Mouse (Mus musculus): ENCODE measurements at regions not wholly inside any gene's neighbourhood (a gene's known extent, or its start where the extent isn't known, plus 50 kb on each side); places are given as distances from the start of the nearest gene placed in this dataset.

DNA sequence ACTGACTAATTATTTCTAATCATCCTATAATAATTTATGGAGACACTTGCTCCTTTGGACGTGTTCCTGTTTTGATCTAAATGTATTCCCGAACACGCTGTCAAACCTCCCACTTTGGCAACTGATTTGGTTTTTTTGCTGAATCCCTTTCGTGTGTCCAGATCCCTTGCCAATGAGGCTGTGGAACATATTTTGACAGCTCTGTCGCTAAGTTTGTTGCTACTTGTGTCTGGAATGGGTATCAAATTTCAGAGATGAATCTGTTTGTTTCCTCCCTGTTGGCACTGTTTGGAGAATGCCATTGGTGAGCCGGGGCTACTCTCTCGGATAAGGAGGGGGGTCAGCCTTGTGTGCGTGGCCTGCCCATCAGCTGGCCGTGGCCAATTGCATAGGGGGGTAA is 277.2 kb upstream of the Tshz3 start:
- peak; percentile 45 to 69 for DNase-seq (ENCODE audit: low spot score in 2 of 2)

DNA sequence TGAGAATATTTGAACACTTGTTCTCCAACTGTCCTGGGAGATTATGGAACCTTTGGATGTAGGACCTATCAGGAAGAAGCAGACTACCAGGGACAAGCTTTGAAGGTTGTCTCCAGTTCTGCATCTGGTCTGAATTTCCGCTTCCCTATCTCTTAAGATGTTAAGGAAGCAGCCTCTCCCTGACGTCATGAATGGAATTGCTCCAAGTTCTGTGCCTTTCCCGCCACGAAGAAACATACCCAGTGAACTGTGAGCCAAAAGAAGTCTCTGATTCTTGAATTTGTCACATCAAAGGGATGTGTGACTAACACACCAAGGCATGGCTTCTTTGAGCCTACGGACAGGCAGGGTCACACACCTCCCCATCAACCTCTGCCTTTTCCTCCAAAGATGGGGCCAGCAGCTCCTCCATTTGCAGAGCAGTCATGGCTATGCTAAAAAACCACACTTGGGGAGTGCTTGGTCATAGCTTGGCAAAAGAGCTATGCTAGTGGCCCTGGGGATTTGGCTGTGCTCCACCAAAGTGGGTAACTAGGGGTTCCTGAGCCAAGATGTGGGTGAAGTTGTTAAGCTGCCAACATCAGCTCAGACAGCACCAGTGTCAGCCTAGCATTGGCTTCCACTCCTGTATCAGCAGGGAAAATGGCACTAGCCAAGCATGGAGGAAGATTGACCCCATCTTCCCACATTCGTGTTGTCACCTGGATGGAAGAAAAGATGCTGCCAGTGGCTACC is 248.6 kb upstream of the Tshz3 start:
- DNase-seq (ENCODE audit: low spot score in 2 of 2): peak; percentile 57 to 63

DNA sequence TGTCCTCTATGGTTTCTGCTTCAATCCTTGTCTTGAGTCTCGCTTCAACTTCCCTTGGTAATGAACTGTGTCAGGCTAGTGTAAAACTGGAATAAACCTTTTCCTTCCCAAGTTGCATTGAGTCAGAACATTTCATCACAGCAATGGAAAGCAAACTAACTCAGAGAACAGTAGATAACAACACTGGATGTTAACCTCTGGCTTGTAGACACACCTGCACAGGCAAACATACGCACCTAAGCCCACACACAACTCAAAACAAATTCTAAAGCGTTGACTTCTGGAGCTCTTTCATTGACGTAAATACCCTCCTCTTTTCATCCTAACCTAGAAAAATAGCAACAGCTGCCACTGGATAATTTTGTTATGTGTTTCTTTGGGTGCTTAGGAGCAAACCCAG is 244.1 kb upstream of the Tshz3 start:
- no peak for DNase-seq (ENCODE audit: low spot score in 2 of 2)

DNA sequence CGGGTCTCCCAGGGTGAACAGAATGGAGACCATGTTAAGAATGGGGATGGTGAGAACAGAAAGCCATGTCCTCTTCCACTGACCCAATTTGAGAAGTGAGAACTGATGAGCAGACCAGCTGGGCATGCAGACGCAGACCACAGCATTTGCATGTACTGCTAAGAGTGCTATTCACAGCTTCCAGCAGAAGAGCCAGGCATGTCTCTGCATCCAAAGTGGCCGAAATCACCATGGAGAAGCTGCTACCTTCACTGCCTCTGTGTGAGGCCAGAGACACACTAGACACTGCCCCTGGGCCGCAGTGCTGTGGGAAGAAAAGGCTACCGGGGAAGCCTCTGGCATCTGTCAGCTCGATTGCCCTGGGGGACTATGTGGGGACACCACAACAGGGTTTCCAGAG is 241.8 kb upstream of the Tshz3 start:
- DNase-seq (ENCODE audit: low spot score in 2 of 2): peak; percentile 46 to 63

DNA sequence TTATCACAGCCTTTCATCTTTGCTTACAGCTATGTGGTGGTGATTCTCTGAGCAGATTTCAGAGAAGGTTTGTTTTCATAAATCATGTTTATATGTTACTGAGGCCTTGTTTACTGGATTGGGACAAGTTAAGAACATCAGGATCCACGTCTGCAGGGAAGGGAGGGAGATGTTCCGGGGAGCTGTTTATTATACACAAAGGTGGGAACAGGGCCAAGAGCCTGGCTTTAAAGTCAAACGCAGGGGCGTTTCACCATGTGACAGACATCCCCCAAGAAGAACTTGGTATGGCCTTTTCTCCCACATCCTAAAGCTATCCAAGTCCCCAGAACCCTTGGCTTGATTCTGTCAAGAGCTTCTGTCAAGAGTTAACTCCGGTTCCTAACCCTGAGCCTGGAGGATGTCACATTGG is 235.5 kb upstream of the Tshz3 start:
- DNase-seq (ENCODE audit: low spot score in 2 of 2): no peak

DNA sequence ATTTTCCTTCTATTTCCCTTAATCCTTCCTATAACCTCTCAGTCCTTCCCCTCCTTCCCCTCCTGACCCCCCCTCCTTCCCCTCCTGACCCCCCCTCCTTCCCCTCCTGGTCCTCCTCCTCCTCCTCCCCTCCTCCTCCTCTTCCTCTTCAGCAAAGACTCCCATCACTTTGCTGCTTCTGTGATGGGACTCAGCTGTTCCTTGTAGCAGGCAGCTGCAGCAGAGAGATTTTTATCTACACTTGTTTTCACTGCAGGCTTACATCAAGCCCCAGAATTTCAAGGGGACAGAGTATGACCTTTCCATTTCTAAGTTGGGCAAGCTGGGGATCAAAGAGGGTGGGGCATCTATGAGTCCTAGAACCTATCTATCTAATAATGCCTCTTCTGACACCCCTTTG is 228.5 kb upstream of the Tshz3 start:
- no peak for DNase-seq (ENCODE audit: low spot score in 2 of 2)

DNA sequence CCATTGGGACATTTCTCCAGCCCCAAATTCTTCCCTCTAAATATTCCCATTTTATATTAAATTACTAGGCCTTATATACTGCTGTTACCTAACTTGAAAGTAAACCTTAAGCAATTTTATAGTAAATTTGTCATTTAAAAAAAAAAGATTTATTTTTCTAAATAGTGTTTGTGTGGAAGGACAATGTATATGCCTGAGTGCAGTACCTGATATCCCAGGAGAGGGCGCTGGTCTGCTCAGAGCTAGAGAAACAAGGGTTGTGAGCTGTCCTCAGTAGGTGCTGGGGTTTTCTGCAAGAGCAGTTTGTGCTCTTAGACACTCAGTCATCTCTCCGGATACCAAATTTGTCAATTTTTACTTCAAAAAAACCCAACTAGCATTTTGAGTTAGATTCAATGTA is 224.4 kb upstream of the Tshz3 start:
- DNase-seq (ENCODE audit: low spot score in 2 of 2): no peak

DNA sequence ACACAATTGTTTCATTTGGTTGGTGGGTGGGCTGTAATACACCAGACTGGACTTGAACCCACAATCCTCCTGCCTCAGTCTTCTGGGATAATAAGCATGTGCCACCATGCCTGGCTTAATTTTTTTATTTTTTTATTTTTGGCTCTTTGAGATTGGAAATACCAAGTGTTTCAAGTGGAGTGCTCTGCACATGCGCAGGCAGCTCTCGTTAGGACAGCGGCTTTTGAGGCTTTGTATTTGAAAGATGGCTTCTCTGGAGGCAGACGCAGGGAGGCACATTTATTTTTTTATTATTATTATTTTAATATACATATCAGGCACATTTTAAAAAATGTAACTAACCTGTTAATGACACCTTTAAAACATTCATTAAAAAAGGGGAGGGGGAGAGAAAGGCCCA is 221.5 kb upstream of the Tshz3 start:
- peak; percentile 33 to 39 for DNase-seq (ENCODE audit: low spot score in 2 of 2)

DNA sequence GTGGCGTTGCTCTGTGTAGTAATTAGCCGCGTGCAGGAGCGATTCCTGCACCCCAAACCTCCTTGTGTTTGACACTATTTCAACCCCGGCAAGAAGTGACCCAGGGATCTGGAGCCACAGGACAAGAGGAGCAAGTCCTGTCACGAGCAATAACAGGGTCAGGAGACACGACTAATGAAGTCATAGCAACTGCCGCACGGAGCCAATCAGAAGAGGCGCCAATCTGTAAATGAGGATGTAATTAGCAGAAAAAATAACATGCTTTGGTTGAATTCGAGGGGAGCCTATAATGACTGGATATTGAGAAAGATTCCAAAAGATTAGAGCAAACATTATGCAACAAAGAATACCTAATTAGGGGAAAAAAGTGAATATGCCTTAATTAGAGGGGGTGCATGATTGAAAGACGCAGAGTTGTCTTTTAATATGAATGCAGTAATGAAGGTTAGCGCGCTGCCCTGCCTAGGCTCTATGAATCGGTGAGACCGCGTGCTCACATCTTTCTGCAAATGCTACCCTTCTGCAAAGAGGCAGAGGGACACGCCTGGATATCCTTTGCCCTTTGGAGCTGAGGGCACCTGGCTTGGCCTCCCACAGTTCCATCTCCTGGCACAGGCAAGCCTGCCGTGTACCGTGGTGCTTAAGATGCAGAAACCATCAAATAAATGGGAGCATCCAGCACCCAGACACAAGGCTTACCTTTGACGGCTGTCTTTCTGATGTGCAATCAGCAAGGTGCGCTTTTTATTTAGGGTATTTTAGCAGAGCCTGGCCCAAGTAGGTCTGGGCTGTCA is 220.9 kb upstream of the Tshz3 start:
- peak; percentile 35 to 39 for DNase-seq (ENCODE audit: low spot score in 2 of 2)

DNA sequence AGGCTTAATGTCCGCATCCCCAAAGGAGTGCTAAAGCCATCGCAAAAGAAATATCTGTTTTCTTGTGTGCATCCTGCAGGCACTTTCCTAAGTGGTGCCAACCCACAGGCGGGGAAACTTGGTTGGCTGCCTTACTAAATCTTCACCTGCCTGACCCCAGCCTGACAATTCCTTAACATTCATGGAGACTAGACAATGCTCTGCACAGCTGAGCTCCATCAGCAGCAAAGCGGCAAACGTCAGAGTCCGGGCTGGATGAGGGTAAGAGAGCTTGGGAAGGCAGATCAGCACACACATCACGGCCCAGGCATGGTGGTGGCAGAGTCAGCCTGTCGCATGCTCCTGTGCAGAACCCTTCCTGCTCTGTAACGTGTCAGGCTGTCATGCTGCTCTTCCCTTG is 209.8 kb upstream of the Tshz3 start:
- DNase-seq (ENCODE audit: low spot score in 2 of 2): no peak

DNA sequence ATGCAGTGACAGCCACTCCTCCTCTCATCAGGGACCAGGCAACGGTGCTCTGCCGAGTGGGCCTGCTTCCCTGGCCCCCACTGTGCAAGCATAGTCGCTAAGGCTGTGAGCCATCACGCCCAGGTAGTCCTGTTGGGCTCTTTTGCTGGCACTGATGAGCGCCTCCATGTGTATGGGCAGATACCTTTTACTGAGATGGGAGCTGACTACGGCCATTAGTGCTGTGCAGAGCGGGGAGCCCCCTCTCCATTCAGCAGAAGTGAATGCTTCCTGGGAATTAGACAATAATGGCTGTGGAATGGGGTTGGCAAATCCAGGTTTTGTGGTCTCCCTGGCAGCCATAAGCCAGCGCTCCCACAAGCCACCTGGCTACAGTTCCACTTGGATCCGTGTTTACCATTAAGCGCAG is 206.7 kb upstream of the Tshz3 start:
- no peak for DNase-seq (ENCODE audit: low spot score in 2 of 2)

DNA sequence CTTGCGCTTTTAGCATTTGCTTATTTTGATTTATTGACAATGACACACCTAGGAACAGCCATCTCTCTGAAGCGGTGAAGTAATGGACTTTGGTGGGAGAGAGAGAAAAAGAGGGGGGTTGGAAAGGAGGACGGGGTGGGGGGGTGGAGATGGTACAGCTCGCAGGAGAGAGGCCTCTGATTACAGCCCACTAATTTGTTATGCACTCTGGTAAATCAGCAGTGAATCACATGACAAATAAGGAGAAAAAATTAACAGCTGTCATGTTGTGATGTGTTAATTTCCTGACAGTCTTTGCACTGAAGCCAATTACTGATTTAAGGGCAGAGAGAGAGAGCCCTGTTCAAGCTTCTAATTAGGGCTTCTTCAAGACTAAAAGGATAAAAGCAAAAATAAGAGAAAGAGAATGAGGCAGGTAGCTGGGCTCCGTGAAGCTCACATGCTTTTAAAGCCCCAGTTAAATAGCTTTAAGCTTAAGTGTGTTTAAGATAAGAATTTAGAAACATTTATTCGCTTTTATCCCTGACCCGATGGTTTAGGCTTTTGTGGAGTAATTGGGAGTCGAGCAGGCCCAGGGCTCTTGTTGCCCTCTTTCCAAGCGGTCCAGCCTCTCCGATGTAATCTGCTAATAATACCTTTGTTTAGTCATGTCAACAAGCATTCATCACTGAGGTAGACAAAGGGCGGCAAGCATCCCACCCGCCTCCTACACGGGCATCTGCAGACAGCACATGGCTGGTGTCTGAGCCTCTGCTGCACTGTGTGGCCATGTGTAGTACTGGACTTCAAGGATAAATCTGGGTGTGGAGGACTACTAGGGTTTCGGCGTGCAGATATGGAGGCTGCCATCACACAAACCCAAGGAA is 193.7 kb upstream of the Tshz3 start:
- no peak for DNase-seq (ENCODE audit: low spot score in 2 of 2)

DNA sequence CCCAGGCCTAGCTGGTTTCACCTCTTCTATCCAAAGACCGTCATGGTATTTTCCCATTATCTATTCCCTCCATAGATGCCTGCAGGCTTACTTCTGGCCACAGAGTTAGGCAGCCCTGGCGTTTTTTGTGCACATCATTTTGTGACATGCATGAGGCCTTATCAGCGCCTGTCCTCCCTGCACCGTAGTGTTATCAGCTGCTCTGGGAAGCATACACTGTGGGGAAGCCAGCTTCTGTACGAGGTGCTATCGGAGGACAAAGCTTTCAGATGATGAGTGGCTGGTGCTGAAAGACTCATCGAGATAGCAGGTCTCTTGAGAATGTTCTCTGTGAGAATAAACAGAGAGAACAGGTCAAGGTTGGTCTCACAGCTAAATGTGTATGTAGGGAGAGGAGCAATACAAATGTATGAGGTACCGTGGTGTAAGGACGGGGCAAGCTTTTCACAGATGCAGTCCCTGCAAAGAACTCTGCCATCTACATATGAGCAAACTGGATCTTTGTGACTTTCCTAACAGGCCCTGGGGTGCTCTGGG is 190.0 kb upstream of the Tshz3 start:
- DNase-seq (ENCODE audit: low spot score in 2 of 2): no peak

DNA sequence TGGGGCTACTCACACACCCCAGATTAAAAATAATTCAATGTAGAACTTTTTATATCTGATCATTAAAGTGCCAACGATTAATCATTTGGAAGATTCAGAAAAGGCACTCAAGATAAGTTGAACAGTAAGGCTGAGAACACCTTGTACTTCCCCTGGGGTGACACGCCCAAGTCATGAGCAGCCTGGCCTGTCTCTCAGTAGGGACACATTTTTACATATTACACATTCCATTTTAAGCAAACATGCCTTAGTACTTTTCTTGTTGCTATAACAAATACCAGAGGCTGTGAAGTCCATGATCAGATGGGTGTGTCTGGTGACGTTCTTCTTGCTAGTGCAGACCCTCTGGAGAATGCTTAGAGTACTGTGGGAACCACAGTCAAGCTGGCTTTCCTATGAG is 184.2 kb upstream of the Tshz3 start:
- DNase-seq (ENCODE audit: low spot score in 2 of 2): no peak

DNA sequence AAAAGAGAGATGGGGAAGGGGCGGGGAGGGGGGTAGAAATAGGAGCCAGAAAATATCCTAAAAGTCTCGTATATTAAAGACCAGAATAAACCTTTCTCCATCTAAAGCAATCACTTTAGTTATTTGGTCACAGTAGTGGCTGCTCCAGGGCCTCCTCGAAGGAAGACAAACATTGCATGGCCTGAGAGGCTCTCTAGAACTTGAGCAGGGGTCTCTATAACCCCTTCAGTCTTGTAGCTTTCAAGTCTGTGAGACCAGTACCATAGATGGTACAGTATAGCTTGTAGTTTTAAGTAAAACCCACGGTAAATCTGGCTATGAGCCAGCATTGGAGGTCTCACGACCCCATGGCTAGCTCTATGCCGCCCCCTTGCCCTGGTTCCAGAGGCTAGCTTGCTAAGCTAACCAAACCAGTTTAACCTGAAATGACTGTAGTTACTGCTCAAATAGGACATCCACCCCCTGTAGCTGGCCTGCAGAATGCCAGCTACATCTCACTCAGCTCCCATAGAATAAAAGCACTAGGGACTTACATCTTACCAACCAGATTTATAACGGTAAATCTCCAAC is 181.7 kb upstream of the Tshz3 start:
- DNase-seq (ENCODE audit: low spot score in 2 of 2): no peak

DNA sequence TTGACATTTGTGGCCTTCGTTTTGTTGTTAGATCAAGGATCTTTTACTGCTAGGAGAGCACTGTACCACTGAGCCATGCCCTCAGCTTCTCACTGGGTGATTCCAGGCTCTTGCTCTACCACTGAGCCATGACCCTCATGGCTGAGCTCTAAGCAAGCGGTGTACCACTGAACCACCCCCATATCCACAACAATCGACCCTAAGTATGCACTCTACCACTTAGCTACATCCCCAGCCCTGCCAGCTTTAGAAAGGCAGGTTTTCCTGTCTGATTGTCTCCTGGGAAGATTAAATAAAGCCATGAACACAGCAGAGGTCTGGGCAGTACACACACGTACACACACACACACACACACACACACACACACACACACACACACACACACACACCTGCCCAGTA is 178.9 kb upstream of the Tshz3 start:
- no peak for DNase-seq (ENCODE audit: low spot score in 2 of 2)

DNA sequence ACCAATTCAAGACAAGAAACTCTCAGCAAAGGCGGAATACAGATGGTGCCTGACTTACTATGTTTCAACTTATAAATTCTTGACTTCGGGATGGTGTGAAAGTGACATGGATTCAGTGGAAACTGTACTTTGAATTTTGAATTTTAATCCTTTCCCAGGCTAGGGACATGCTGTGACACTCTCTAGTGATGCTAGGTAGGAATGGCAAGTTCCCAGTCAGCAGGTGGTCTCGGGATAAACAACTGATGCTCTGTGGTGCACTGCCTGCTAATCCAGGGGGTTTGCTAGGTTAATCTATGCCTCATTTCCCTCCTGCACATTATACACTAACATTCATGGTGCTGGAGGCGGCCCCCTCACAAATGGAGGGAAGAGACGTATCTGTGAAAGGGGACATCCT is 175.0 kb upstream of the Tshz3 start:
- DNase-seq (ENCODE audit: low spot score in 2 of 2): peak in 1 of 2 experiments; percentile 34

DNA sequence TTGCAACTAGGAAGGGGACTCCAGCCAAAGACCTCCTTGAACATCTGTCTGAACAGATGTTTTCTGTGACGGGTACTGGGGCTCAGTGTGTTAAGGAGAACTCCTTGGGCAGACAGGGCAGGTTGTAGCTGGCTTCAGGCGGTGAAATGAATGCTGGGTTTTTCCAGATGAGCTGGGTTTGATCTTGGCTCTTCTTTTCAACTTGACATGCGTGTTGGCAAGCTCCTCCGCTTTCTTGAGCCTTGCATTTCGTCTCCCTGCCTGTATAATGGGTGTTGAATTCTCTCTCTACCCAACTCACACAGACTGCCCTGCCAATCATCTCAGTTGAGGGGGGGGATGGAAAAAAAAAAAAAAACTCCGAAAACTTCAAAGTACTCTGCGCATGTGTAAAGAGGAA is 171.8 kb upstream of the Tshz3 start:
- DNase-seq (ENCODE audit: low spot score in 2 of 2): no peak

DNA sequence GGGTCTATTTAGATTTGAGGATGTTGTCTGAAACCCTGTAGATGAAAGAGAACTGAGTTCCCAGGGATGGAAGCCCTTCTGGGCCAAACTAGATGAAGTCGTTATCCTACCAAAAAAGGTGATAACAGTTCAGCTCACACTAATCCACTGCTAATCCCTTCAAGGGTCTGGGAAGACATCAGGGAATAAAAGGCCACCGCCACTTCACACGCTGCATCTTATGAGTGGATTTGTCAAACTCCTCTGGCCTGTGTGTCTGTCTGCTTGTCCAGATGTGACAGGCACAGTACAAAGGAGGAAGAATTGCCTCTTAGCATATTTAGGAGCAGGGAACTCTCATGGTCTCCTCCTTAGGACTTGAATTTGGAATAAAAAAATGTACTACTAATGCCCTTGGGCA is 171.2 kb upstream of the Tshz3 start:
- DNase-seq (ENCODE audit: low spot score in 2 of 2): no peak

DNA sequence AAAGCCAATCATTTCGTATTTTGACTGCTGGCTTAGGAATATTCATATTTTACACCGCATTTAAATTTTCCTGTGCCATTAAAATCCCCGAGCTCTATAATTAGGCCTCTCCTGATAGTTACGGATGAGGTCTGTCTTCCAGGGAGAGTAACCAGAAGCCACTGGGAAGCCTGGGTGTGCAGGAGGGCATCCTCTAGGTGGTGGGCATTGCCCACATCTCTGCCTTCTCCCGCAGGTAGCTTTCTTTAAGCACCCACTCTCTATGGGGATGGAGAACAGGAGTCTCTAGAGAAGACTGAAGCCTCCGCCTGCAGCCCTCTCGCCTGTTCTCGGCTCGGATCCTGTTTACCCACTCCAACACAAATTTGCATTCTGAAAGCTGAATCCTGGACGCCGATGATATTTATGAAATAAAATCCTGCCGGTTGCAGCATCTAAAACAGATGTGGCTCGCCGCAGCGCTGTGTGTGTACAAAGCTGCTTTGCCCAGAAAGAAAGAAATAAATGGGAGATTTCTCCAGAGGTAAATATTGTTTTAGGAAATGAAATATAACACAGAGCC is 168.3 kb upstream of the Tshz3 start:
- no peak for DNase-seq (ENCODE audit: low spot score in 2 of 2)

DNA sequence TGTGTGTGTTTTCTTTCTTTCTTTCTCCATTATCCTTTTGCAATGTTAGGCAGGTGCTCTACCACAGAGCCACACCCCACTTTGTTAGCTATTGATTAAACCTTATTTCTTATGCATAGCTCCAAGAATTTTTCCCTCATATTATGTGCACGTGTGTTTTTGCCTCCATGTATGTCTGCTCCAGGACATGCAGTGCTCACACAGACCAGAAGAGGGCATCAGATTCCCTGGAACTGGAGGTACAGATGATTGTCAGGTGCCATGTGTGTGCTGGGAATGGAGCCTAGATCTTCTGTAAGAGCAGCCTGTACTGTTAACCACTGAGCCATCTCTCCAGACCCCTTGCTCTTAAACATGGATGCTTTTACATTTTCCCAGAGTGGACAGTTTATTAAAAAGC is 166.4 kb upstream of the Tshz3 start:
- DNase-seq (ENCODE audit: low spot score in 2 of 2): no peak

DNA sequence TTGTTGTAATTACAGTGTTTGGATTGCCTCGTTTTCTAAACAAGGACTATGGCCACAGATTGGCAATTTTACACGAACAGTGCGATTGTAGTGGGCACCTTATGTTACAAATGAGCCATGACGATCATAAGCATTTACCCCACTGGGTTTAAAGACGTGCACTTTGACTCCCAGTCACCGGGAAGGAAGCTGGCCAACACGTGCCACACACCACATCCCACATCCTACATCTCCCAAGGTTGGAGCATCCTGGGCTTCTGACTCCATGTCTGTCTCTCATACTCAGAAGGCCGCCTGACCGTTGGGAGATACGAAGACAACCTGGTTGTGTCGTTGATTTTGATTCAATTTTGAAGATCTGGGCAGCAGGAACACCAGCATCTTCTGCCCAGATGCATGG is 159.8 kb upstream of the Tshz3 start:
- no peak for DNase-seq (ENCODE audit: low spot score in 2 of 2)

Measured in right cerebral cortex, postnatal 10 days (tissue).